Mouse (Mus musculus) kidney, embryonic 14.5 days (tissue): ENCODE data around the gene Ly6g5b. TPM values are rescaled to one million over a fixed set of nuclear protein-coding genes. Genes with fewer than 3 reads are reported as not detected.

Experiments used
- ATAC-seq: fragments of 200-750 bp; cut with Nextera tagmentation; 2 replicates; pipeline ENCODE4 v1.8.0; 2017; ENCODE audit warnings: moderate number of reproducible peaks, mild to moderate bottlenecking, moderate TSS enrichment, moderate library complexity; ENCODE audit not compliant: low FRiP score, low TSS enrichment
- H3K27ac ChIP-seq: fragments of 300-500 bp; sonication (generic); 2 replicates; pipeline ENCODE4 v1.5.1; 2014; ENCODE audit warnings: low read depth, mild to moderate bottlenecking, low read length, moderate library complexity, mixed read lengths
- H3K27me3 ChIP-seq: fragments of 300-500 bp; sonication (generic); 2 replicates; pipeline ENCODE4 v1.6.1; 2014; ENCODE audit warnings: mild to moderate bottlenecking, low read length; ENCODE audit not compliant: control insufficient read depth, insufficient read depth
- H3K36me3 ChIP-seq: fragments of 300-500 bp; sonication (generic); 2 replicates; pipeline ENCODE4 v1.6.1; 2014; ENCODE audit warnings: low read length, mixed read lengths; ENCODE audit not compliant: control insufficient read depth, insufficient read depth
- H3K4me1 ChIP-seq: fragments of 300-500 bp; sonication (generic); 2 replicates; pipeline ENCODE4 v1.6.1; 2014; ENCODE audit warnings: low read length, mixed read lengths; ENCODE audit not compliant: control insufficient read depth, insufficient read depth
- H3K4me2 ChIP-seq: fragments of 300-500 bp; sonication (generic); replicated peaks from 2 replicates; pipeline ENCODE4 v1.6.1; 2014; ENCODE audit warnings: low read depth, mild to moderate bottlenecking, low read length
- H3K4me3 ChIP-seq: fragments of 300-500 bp; sonication (generic); 2 replicates; pipeline ENCODE4 v1.5.1; 2014; ENCODE audit warnings: mild to moderate bottlenecking, low read length
- H3K9ac ChIP-seq: fragments of 300-500 bp; sonication (generic); 2 replicates; pipeline ENCODE4 v1.6.1; 2014; ENCODE audit warnings: low read depth, mild to moderate bottlenecking, low read length, moderate library complexity
- H3K9me3 ChIP-seq: fragments of 300-500 bp; sonication (generic); 2 replicates; pipeline ENCODE4 v1.6.1; 2016; ENCODE audit warnings: low read length; ENCODE audit not compliant: control insufficient read depth
- WGBS: fragments of 180-500 bp; shearing (Covaris S2); extraction: QIAGEN DNeasy Blood & Tissue Kit; methylation state at CpG from one replicate; pipeline ENCODE4 v1.1.7; 2014; 5-methylcytosine and 5-hydroxymethylcytosine counted together
- polyA plus RNA-seq: library from polyadenylated mRNA; unstranded; fragments of >200 nt; fragmentation: Nextera tagmentation; extraction: Ambion mirVana; gene quantifications from 2 replicates; pipeline ENCODE4 v1.2.1, GENCODE M21; 2014

Gene Ly6g5b
- 1.2 and 1.3 TPM in 2 replicates for polyA plus RNA-seq

- peaks cover 53% of the 10 kb centered on the region for H3K36me3 ChIP-seq
These were observed at the start of gene Ly6g5b for GRCm38 (mm10) chr17:35115046-35116019. TSS of gene Ly6g5b (minus strand) at chr17:35115428.

DNA sequence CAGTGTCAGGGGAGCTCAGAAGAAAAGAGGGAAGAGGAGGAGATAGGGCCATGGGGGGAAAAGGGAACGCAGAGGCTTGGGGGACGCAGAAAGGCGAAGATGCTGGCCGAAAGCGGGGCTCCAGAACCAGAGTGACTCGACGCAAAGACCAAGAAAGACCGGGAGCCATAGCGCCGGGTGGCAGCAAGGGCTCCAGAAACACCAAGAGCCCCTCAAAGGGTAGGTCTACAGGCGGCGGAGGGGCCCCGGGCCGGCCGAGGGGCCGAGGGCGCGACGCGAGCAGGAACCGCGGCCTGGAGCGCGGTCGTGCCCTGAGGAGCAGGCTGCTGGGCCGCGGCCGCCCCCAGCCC lies 49.0 kb upstream of the Ly6g5b start:
- Histone ChIP-seq H3K9ac (peak overlapping the region; percentile 97), H3K27me3 (no peaks in the 10 kb centered on the region), H3K36me3 (peaks cover 35% of the 10 kb centered on the region), H3K27ac (peak overlapping the region; percentile 90), H3K9me3 (no peaks in the 10 kb centered on the region), H3K4me1 (peaks cover 20% of the 10 kb centered on the region; the same call in 1 of the 2 replicates), H3K4me3 (peak overlapping the region; percentile 87), H3K4me2 (peak overlapping the region; percentile 98)
- 0% methylated on average over 21 of the region's 28 CpGs for WGBS
- ATAC-seq = no peak

More at GRCm38 (mm10) chr17:35115046-35116019, at the start of gene Ly6g5b:
- no peak for ATAC-seq
- H3K4me2 ChIP-seq = no peak within 1 kb of the TSS
- H3K9me3 ChIP-seq = no peaks in the 10 kb centered on the region
- H3K27me3 ChIP-seq = no peaks in the 10 kb centered on the region
- H3K4me1 ChIP-seq = peaks cover 7% of the 10 kb centered on the region
- 80% methylated on average over 8 of the region's 8 CpGs for WGBS
- no peak within 1 kb of the TSS for H3K9ac ChIP-seq
- no peak within 1 kb of the TSS for H3K27ac ChIP-seq
- no peak within 1 kb of the TSS for H3K4me3 ChIP-seq

DNA sequence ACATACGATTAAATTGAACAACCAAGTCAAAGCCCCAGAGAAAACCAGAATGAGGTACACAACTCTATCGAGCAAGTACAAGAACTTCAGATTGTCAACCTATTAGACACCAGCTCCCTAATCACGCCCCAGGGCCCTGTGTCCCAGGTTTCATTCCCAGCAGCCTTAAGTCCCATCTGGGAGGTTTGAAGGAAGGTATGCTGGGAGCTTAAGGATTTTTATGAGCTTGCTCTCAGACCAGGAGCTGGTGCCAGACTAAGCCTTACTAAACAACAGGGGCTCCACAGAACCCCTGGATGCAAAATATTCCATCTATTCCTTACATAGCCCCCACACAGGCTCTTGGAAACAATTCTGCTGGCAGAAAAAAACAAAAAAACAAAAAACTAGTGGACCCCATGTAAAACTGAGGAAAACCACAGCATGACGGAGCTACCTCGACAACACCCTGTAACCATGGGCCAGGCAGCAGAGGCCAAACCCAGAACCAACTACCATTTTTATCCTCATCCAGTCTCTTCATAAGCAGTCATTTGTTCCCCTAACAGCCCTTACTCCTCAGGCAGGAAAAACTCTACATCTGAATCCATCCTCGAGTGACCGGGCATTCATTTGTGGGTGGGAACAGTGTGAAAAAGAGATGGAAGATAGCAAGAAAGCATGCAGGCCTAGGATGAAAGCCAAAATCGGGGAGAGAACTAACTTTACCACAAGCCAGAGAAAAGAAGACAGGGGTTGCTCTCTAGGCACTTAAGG lies 48.3 kb upstream of the Ly6g5b start:
- no peak for ATAC-seq
- WGBS = 5% methylated on average over 8 of the region's 8 CpGs

DNA sequence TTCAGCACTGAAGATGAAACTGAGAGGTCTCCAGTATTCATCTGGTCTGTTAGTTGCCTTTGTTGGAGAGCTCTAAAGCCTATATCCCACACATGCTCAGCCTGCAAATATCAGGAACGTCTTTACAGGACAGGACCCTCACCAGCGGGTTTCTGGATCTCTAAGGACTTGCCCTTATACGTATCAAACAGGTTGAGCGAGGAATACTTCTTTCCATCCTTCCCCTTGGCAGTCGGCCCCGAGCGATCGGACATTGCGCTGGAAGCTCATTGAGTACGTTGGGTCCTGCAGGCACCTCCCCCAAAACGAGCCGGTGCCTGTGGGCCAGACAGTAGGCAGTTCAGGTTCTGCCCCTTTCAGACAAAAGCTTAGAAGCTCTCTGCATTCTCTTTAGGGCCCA lies 47.5 kb upstream of the Ly6g5b start:
- peaks cover 49% of the 10 kb centered on the region for H3K36me3 ChIP-seq
- WGBS = 31% methylated on average over 12 of the region's 12 CpGs

More for the DNA sequence above, 48.3 kb upstream of the Ly6g5b start:
- Histone ChIP-seq H3K4me1 (peaks cover 20% of the 10 kb centered on the region; the same call in 1 of the 2 replicates), H3K4me2 (peak overlapping the region; percentile 98), H3K36me3 (peaks cover 41% of the 10 kb centered on the region), H3K27ac (peak overlapping the region; percentile 90; the same call in 1 of the 2 replicates), H3K4me3 (peak overlapping the region; percentile 87), H3K27me3 (no peaks in the 10 kb centered on the region), H3K9ac (peak overlapping the region; percentile 97), H3K9me3 (no peaks in the 10 kb centered on the region)

DNA sequence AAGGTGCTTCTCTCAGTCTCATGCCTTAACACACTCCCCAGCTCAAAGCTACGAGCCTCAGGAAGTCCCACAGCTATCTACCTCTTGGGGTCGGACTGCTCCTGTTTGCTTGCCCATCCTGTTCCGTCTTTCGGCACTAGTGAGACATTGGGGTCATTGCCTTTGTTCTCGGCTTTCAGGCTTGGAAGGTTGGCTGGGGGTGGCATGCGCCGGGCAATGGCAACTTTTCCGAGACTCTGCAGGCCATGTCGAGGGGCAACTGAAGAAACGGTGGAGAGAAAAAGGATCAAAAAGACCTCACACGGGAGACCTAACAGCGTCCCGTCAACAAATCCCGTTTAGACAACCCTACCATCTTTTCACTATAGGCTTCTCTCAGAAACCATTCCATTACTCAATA lies 46.9 kb upstream of the Ly6g5b start:
- no peak for ATAC-seq
- Histone ChIP-seq H3K4me2 (peak overlapping the region; percentile 98), H3K4me3 (peak overlapping the region; percentile 87), H3K9ac (peak overlapping the region; percentile 97), H3K27me3 (no peaks in the 10 kb centered on the region), H3K9me3 (no peaks in the 10 kb centered on the region), H3K27ac (no peak overlapping the region), H3K36me3 (peaks cover 55% of the 10 kb centered on the region), H3K4me1 (peaks cover 20% of the 10 kb centered on the region; the same call in 1 of the 2 replicates)
- WGBS = 65% methylated on average over 14 of the region's 14 CpGs

More for the DNA sequence above, 47.5 kb upstream of the Ly6g5b start:
- no peaks in the 10 kb centered on the region for H3K9me3 ChIP-seq
- ATAC-seq = no peak
- H3K27ac ChIP-seq = no peak overlapping the region
- peaks cover 20% of the 10 kb centered on the region; the same call in 1 of the 2 replicates for H3K4me1 ChIP-seq
- peak overlapping the region; percentile 87 for H3K4me3 ChIP-seq
- no peaks in the 10 kb centered on the region for H3K27me3 ChIP-seq
- peak overlapping the region; percentile 97 for H3K9ac ChIP-seq
- H3K4me2 ChIP-seq = peak overlapping the region; percentile 98

DNA sequence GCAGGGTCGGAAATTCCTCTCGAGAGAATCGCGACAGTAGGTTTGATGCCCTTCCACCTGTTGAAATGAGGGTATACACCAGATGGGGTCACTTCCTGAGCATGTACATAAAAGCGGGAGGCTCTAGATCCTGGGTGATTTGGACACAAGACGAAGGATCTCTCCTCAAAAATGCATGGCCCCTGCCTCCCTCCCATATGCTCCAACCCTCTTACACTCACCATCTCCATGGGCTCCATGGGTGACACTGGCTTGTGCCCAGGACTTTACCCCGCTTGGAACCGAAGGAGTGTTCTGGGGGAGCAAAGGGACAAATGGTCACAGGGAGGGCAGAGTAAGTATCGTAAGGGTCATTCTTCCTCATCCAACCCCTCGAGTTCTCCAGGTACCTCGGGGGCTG lies 46.2 kb upstream of the Ly6g5b start:
- Histone ChIP-seq H3K9ac (peak overlapping the region; percentile 32; the same call in 1 of the 2 replicates), H3K36me3 (peaks cover 62% of the 10 kb centered on the region), H3K27me3 (no peaks in the 10 kb centered on the region), H3K9me3 (no peaks in the 10 kb centered on the region), H3K4me1 (peaks cover 20% of the 10 kb centered on the region; the same call in 1 of the 2 replicates), H3K27ac (no peak overlapping the region), H3K4me2 (no peak overlapping the region), H3K4me3 (no peak overlapping the region)
- 76% methylated on average over 11 of the region's 11 CpGs for WGBS
- no peak for ATAC-seq

- WGBS = 87% methylated on average over 7 of the region's 7 CpGs
- Histone ChIP-seq H3K36me3 (peaks cover 80% of the 10 kb centered on the region), H3K27me3 (no peaks in the 10 kb centered on the region), H3K9ac (no peak overlapping the region), H3K4me2 (no peak overlapping the region), H3K27ac (no peak overlapping the region), H3K4me3 (no peak overlapping the region), H3K4me1 (peaks cover 20% of the 10 kb centered on the region; the same call in 1 of the 2 replicates), H3K9me3 (no peaks in the 10 kb centered on the region)
- no peak for ATAC-seq
These were observed 44.4 kb upstream of the Ly6g5b start for GRCm38 (mm10) chr17:35159638-35160037.

GRCm38 (mm10) chr17:35158850-35159593 lies 43.8 kb upstream of the Ly6g5b start:
- Histone ChIP-seq H3K27me3 (no peaks in the 10 kb centered on the region), H3K36me3 (peaks cover 86% of the 10 kb centered on the region), H3K9me3 (no peaks in the 10 kb centered on the region), H3K27ac (no peak overlapping the region), H3K4me1 (peaks cover 20% of the 10 kb centered on the region; the same call in 1 of the 2 replicates), H3K4me2 (no peak overlapping the region), H3K9ac (no peak overlapping the region), H3K4me3 (no peak overlapping the region)
- no peak for ATAC-seq
- 93% methylated on average over 16 of the region's 16 CpGs for WGBS
